In genomic region chr2:17730648-17730956, GRCm38 (mm10) we compare ENCODE assay signal across 8 mouse cellular contexts. TPM values are rescaled to one million over a fixed set of nuclear protein-coding genes. Genes with fewer than 3 reads are reported as not detected.
DNase-seq lines count a peak whose midpoint lies in the region; ATAC-seq and TF ChIP-seq lines count a peak whose summit lies in the region.

No protein-coding gene starts in this region.

- ATAC-seq in heart, embryonic 12.5 days (ENCODE audit: insufficient number of reproducible peaks, low FRiP score) = peak; percentile 15; the same call in 1 of the 2 replicates
- ATAC-seq in limb, embryonic 13.5 days (ENCODE audit: low FRiP score, low read depth) = no peak
- ATAC-seq in stomach, postnatal 0 days (ENCODE audit: low FRiP score, low TSS enrichment) = no peak

- peaks cover 25% of the 10 kb centered on the region; the same call in 1 of the 2 replicates for H3K27me3 ChIP-seq in heart, embryonic 12.5 days (replicated peaks)
- H3K27me3 ChIP-seq in limb, embryonic 13.5 days = peaks cover 51% of the 10 kb centered on the region
- H3K27me3 ChIP-seq in stomach, postnatal 0 days (ENCODE audit: control insufficient read depth, insufficient read depth, low read length) = no peaks in the 10 kb centered on the region

- TF ChIP-seq CTCF in stomach, postnatal 0 days (IDR thresholded peaks at IDR 0.05; ENCODE audit: low read depth) = no peak

- H3K4me1 ChIP-seq in heart, embryonic 12.5 days (replicated peaks) = peaks cover 11% of the 10 kb centered on the region; the same call in 1 of the 2 replicates
- peaks cover 20% of the 10 kb centered on the region for H3K4me1 ChIP-seq in limb, embryonic 13.5 days
- H3K4me1 ChIP-seq in stomach, postnatal 0 days (replicated peaks; ENCODE audit: control insufficient read depth, insufficient read depth) = peaks cover 2% of the 10 kb centered on the region; the same call in 1 of the 2 replicates

- no peak for DNase-seq in heart, adult 8-10 months (ENCODE audit: low spot score)
- DNase-seq in urinary bladder, postnatal 14 days (ENCODE audit: low spot score) = peak; percentile 6
- DNase-seq in urinary bladder, postnatal 25 days (ENCODE audit: low spot score) = no peak
- DNase-seq in stomach, postnatal 0 days (ENCODE audit: low spot score) = no peak
- DNase-seq in frontal cortex, postnatal 10 days (ENCODE audit: low spot score in 2 of 2) = no peak
- no peak for DNase-seq in spleen, postnatal 4 days (ENCODE audit: low spot score in 2 of 2)

- no peaks in the 10 kb centered on the region for H3K36me3 ChIP-seq in heart, embryonic 12.5 days
- H3K36me3 ChIP-seq in limb, embryonic 13.5 days = no peaks in the 10 kb centered on the region
- H3K36me3 ChIP-seq in stomach, postnatal 0 days (ENCODE audit: control insufficient read depth, insufficient read depth, low read length) = no peaks in the 10 kb centered on the region

- WGBS in heart, embryonic 12.5 days = under 1% methylated on average over 20 of the region's 20 CpGs
- WGBS in limb, embryonic 13.5 days = 2% methylated on average over 20 of the region's 20 CpGs
- WGBS in stomach, postnatal 0 days = under 1% methylated on average over 20 of the region's 20 CpGs

- peak overlapping the region; percentile 73 for H3K9ac ChIP-seq in heart, embryonic 12.5 days
- H3K9ac ChIP-seq in limb, embryonic 13.5 days = peak overlapping the region; percentile 71
- peak overlapping the region; percentile 64 for H3K9ac ChIP-seq in stomach, postnatal 0 days (ENCODE audit: low read length)

- peak overlapping the region; percentile 62 for H3K4me3 ChIP-seq in heart, embryonic 12.5 days
- peak overlapping the region; percentile 69 for H3K4me3 ChIP-seq in limb, embryonic 13.5 days
- peak overlapping the region; percentile 58 for H3K4me3 ChIP-seq in stomach, postnatal 0 days (ENCODE audit: low read depth, low read length)

- TF ChIP-seq EP300 in stomach, postnatal 0 days (optimal IDR thresholded peaks at IDR 0.05) = no peak

- H3K4me2 ChIP-seq in heart, embryonic 12.5 days = peak overlapping the region; percentile 97
- peak overlapping the region; percentile 99 for H3K4me2 ChIP-seq in limb, embryonic 13.5 days (replicated peaks)
- peak overlapping the region; percentile 99 for H3K4me2 ChIP-seq in stomach, postnatal 0 days (replicated peaks; ENCODE audit: low read depth)

- no peaks in the 10 kb centered on the region for H3K9me3 ChIP-seq in heart, embryonic 12.5 days (replicated peaks)
- no peaks in the 10 kb centered on the region for H3K9me3 ChIP-seq in limb, embryonic 13.5 days
- H3K9me3 ChIP-seq in stomach, postnatal 0 days (ENCODE audit: control insufficient read depth, low read length) = no peaks in the 10 kb centered on the region

- no peak overlapping the region for H3K27ac ChIP-seq in heart, embryonic 12.5 days (ENCODE audit: poor library complexity, severe bottlenecking)
- H3K27ac ChIP-seq in limb, embryonic 13.5 days = no peak overlapping the region
- H3K27ac ChIP-seq in stomach, postnatal 0 days (replicated peaks) = no peak overlapping the region; the same call in 1 of the 2 replicates

RNA-seq across cellular contexts. Expression of gene Nebl, which starts 0.7 kb away (rescaled TPM):
- 337 and 368 TPM in 2 replicates for polyA plus RNA-seq in heart, embryonic 12.5 days (2016; fragmentation: Nextera tagmentation; extraction: Ambion mirVana)
- 100 to 1,000 TPM; 292 to 343 (median 327) TPM for total RNA-seq in heart, adult 8-10 months (2022)
- polyA plus RNA-seq in limb, embryonic 13.5 days (2015; fragmentation: Nextera tagmentation; extraction: Ambion mirVana) = 16.9 and 20.8 TPM in 2 replicates
- 7.9 and 8.9 TPM in 2 replicates for polyA plus RNA-seq in stomach, postnatal 0 days (2015; fragmentation: Nextera tagmentation; extraction: Ambion mirVana)

Comparison
In these comparisons a context has a peak if more than half of its experiments do, and no peak if none do; other contexts are left out.
1. RNA of gene Nebl, which starts 0.7 kb away (polyA plus RNA-seq): 337 to 368 TPM in heart, embryonic 12.5 days; 16.9 to 20.8 TPM in limb, embryonic 13.5 days and 7.9 to 8.9 TPM in stomach, postnatal 0 days; every median in the first group is over 10 times any median in the second.
2. Peak in every context shown above with its lines, with median percentiles within 50 percentile points of each other: H3K4me2 ChIP-seq, H3K4me3 ChIP-seq and H3K9ac ChIP-seq.